Mouse (Mus musculus) forebrain, embryonic 13.5 days (tissue): ENCODE data around the gene Gjc3. TPM values are rescaled to one million over a fixed set of nuclear protein-coding genes. Genes with fewer than 3 reads are reported as not detected.

Experiments
- ATAC-seq: fragments of 200-750 bp; cut with Nextera tagmentation; 2 replicates; pipeline ENCODE4 v1.8.0; 2017
- H3K27ac ChIP-seq: fragments of 300-500 bp; sonication (generic); 2 replicates; pipeline ENCODE4 v1.5.1; 2015; ENCODE audit warnings: inconsistent platforms, mild to moderate bottlenecking, moderate library complexity
- H3K27me3 ChIP-seq: fragments of 300-500 bp; sonication (generic); 2 replicates; pipeline ENCODE4 v1.6.1; 2015; ENCODE audit warnings: mild to moderate bottlenecking, inconsistent platforms
- H3K36me3 ChIP-seq: fragments of 300-500 bp; sonication (generic); 2 replicates; pipeline ENCODE4 v1.6.1; 2015; ENCODE audit warnings: mild to moderate bottlenecking, inconsistent platforms; ENCODE audit not compliant: poor library complexity, severe bottlenecking
- H3K4me1 ChIP-seq: fragments of 300-500 bp; sonication (generic); 2 replicates; pipeline ENCODE4 v1.6.1; 2015; ENCODE audit warnings: inconsistent platforms
- H3K4me2 ChIP-seq: fragments of 300-500 bp; sonication (generic); 2 replicates; pipeline ENCODE4 v1.6.1; 2015; ENCODE audit warnings: inconsistent platforms, mild to moderate bottlenecking, moderate library complexity
- H3K4me3 ChIP-seq: fragments of 300-500 bp; sonication (generic); 2 replicates; pipeline ENCODE4 v1.5.1; 2015; ENCODE audit warnings: mild to moderate bottlenecking, inconsistent platforms
- H3K9ac ChIP-seq: fragments of 300-500 bp; sonication (generic); 2 replicates; pipeline ENCODE4 v1.6.1; 2015; ENCODE audit warnings: mild to moderate bottlenecking, inconsistent platforms
- H3K9me3 ChIP-seq: fragments of 300-500 bp; sonication (generic); replicated peaks from 2 replicates; pipeline ENCODE4 v1.6.1; 2016; ENCODE audit warnings: inconsistent platforms
- WGBS: fragments of 180-500 bp; shearing (Covaris S2); methylation state at CpG from one replicate; pipeline ENCODE4 v1.1.7; 2015; 5-methylcytosine and 5-hydroxymethylcytosine counted together
- polyA plus RNA-seq: library from polyadenylated mRNA; unstranded; fragments of >200 nt; fragmentation: Nextera tagmentation; extraction: Ambion mirVana; gene quantifications from 2 replicates; pipeline ENCODE4 v1.2.1, GENCODE M21; 2015

Gene Gjc3
- 0.04 TPM in 1 of 2 replicates, not detected in the other for polyA plus RNA-seq

DNA sequence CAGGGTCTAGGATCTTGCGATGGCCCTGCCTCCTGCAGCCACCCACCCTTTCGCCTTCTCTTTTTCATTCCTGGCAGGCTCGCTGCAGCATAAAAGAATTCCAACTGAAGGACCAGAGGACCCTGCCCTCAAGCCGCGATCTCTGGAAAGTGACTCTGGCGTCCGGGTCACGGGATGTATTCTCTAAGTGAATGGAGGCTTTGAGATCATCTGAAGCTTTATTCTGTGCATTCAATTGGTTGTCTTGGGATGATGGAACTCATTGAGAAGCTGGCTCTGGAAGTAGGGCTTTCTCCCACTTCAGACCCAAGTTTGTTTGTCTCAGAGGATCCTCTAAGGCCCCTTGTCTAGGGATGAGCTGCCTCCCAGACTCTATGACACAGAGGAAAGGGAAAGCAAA, at the start of gene Gjc3:
Gene Gjc3 (minus strand): TSS at position 154 of the 400 bp plus-strand sequence.
- Histone ChIP-seq H3K27ac (no peak within 1 kb of the TSS), H3K27me3 (no peaks in the 10 kb centered on the region), H3K36me3 (no peaks in the 10 kb centered on the region), H3K9ac (no peak within 1 kb of the TSS), H3K4me3 (no peak within 1 kb of the TSS), H3K4me2 (no peak within 1 kb of the TSS), H3K9me3 (no peaks in the 10 kb centered on the region), H3K4me1 (no peaks in the 10 kb centered on the region)
- 65% methylated on average over 8 of the region's 8 CpGs for WGBS
- no peak for ATAC-seq

DNA sequence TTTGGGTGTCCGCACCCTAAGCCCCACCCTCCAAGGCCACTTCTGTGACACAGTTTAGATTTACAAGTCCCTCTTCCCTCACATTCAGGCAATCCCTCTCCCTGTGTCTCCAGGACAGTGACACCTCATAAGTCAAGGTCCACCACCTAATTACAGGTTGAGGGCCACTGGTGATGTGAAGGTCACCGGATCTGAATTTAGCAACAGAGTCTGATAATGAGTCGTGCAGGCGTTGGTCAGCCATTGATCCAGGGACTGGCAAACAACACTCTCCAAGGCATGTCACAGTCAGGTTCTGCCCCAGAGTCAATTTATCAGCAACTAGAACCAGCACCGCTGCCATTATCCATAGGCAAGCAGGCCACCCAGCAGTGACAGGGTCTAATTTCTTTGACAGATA, 49.5 kb upstream of the Gjc3 start:
- H3K4me1 ChIP-seq: no peaks in the 10 kb centered on the region
- 95% methylated on average over 5 of the region's 5 CpGs for WGBS
- H3K27me3 ChIP-seq: no peaks in the 10 kb centered on the region
- H3K4me3 ChIP-seq: no peak overlapping the region
- no peaks in the 10 kb centered on the region for H3K9me3 ChIP-seq
- H3K36me3 ChIP-seq: no peaks in the 10 kb centered on the region
- H3K27ac ChIP-seq: no peak overlapping the region
- H3K9ac ChIP-seq: no peak overlapping the region
- ATAC-seq: no peak
- no peak overlapping the region for H3K4me2 ChIP-seq

DNA sequence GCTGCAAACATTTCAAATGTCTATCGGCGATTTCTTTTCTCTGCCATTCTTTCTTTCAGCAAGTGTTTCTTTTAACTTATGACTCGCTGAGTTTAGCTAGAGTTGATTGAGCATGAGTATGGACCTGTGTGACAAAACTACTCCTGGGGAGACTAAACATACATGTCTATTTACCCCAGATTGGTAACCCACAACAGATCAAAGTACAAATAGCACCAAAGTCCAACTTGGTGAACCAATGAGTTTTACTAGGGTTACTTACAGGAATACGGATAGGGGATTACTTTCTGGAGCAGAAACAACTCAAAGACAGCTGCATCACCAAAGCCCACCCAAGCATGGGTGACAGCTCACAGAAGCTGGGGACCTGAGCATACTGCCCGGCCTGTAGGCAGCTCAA, 46.5 kb upstream of the Gjc3 start:
- no peak for ATAC-seq
- Histone ChIP-seq H3K27ac (no peak overlapping the region), H3K4me2 (no peak overlapping the region), H3K4me3 (no peak overlapping the region), H3K27me3 (no peaks in the 10 kb centered on the region), H3K9ac (no peak overlapping the region), H3K36me3 (no peaks in the 10 kb centered on the region), H3K4me1 (no peaks in the 10 kb centered on the region), H3K9me3 (0 out of 2 replicates have a peak, but pooled peaks cover 5% of the 10 kb centered on the region)
- 91% methylated on average over 5 of the region's 5 CpGs for WGBS

DNA sequence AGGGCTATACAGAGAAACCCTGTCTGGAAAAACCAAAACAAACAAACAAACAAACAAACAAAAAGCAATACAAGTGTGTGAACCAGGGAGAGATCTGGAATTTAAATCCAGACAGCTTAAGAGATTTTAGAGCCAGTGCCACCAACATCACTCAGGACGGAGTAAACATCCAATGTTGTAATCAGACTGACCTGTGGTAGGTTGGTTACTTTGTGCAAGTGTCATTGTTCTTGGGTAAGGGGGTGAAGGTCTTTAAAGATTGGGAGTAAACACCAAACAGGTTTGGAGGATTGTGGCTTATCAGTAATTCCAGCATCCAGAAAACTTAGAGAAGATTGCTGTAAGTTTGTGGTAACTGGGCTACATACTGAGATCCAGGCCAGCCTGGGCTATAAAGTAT, 23.5 kb upstream of the Gjc3 start:
- H3K27ac ChIP-seq: no peak overlapping the region
- 84% methylated on average over 1 of the region's 1 CpGs for WGBS
- ATAC-seq: no peak

DNA sequence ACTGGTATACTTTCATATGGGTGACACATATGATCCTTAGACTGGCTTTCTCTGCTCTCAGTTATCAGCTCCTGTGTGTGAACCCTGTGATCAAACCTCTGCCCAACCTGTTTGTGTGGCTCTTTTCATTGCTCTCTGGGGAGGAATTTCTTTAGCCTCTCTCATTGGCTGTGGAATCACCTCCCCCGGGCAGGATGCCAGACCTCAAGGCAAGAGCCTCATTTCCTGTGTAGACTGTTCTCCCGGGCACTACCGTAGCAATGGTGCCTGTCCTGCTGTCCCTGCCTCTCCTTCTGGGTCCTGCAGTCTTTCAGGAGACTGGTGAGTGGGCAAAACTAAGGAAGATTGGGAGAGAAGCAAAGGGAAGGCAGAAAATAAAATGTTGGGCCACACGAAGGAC, 18.4 kb upstream of the Gjc3 start, which contains the start of gene Azgp1:
Gene Azgp1 (plus strand): TSS at position 221 of the 400 bp plus-strand sequence.
- H3K9me3 ChIP-seq: no peaks in the 10 kb centered on the region
- no peak within 1 kb of the TSS for H3K4me3 ChIP-seq
- no peak within 1 kb of the TSS for H3K9ac ChIP-seq
- H3K36me3 ChIP-seq: no peaks in the 10 kb centered on the region
- 90% methylated on average over 4 of the region's 4 CpGs for WGBS
- ATAC-seq: no peak
- H3K4me1 ChIP-seq: no peaks in the 10 kb centered on the region
- H3K27me3 ChIP-seq: no peaks in the 10 kb centered on the region
- H3K27ac ChIP-seq: no peak within 1 kb of the TSS
- no peak within 1 kb of the TSS for H3K4me2 ChIP-seq

More for the DNA sequence above, 23.5 kb upstream of the Gjc3 start:
- Histone ChIP-seq H3K27me3 (no peaks in the 10 kb centered on the region), H3K4me1 (no peaks in the 10 kb centered on the region), H3K4me2 (no peak overlapping the region), H3K9ac (no peak overlapping the region), H3K4me3 (no peak overlapping the region), H3K9me3 (no peaks in the 10 kb centered on the region), H3K36me3 (no peaks in the 10 kb centered on the region)

DNA sequence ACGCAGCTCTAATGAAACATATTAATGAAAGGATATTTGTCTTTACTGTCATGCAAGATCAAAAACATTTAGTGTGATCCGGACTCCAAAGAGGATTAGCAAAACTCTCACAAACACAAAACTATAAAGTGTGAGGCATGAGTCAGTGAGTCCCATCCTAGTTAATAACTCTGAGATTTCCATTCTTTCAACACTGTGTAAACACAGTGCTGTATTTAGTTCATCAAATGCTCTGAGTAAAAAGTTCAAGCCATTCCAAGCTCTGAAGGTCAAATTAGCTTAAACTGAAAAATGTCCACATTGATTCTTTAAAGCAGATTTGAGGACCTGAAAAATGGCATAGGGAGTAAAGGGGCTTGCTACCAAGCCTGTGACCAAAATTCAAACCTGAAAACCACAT, 16.2 kb upstream of the Gjc3 start:
- 73% methylated on average over 2 of the region's 2 CpGs for WGBS
- no peak for ATAC-seq

DNA sequence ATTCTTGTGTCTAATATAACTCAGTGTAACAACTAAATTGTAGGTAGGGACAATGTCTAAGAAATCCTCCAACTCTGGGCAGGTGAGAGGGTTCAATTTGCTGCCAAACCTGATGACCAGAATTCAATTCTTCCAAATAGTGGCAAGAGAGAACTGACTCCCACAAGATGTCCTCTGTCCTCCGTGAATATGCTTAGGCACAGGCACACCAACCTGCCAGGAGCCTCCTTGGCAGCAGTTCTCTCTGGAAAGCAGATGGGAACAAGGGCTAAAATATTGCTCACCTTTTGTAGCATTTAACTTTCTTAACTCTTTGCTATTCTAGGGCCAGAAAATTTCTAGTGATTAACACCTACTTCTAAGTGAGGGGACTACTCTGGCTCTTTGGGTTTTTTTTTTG, 14.4 kb upstream of the Gjc3 start:
- no peak overlapping the region for H3K4me2 ChIP-seq
- WGBS: 34% methylated on average over 1 of the region's 1 CpGs
- H3K27ac ChIP-seq: no peak overlapping the region
- H3K9ac ChIP-seq: no peak overlapping the region
- no peaks in the 10 kb centered on the region for H3K9me3 ChIP-seq
- H3K4me1 ChIP-seq: no peaks in the 10 kb centered on the region
- ATAC-seq: no peak
- no peaks in the 10 kb centered on the region for H3K27me3 ChIP-seq
- no peak overlapping the region for H3K4me3 ChIP-seq
- no peaks in the 10 kb centered on the region for H3K36me3 ChIP-seq

More for the DNA sequence above, 16.2 kb upstream of the Gjc3 start:
- Histone ChIP-seq H3K36me3 (no peaks in the 10 kb centered on the region), H3K4me1 (no peaks in the 10 kb centered on the region), H3K4me2 (no peak overlapping the region), H3K27ac (no peak overlapping the region), H3K9me3 (no peaks in the 10 kb centered on the region), H3K27me3 (no peaks in the 10 kb centered on the region), H3K9ac (no peak overlapping the region), H3K4me3 (no peak overlapping the region)

DNA sequence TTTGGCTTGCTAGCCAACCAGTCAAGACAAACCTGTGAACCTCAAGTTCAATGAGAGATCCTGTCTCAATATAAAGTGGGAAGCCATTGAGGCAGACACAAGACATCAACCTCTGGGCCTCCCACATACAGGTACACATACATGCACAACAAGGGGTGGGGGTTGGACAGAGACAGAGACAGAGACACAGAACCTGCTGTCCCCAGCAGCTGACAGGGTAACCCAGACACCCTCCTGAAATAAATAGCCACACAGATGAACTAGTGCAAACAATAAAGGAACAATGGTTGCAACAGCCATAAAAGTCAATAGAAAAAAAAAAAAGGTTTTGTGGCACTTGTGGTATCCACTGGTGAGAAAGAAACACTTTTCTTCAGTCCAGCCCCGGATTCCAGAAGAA, 12.5 kb upstream of the Gjc3 start:
- ATAC-seq: no peak
- no peak overlapping the region for H3K4me3 ChIP-seq
- H3K9ac ChIP-seq: no peak overlapping the region
- no peaks in the 10 kb centered on the region for H3K9me3 ChIP-seq
- H3K4me1 ChIP-seq: no peaks in the 10 kb centered on the region
- H3K36me3 ChIP-seq: no peaks in the 10 kb centered on the region
- WGBS: 43% methylated on average over 1 of the region's 1 CpGs
- H3K4me2 ChIP-seq: no peak overlapping the region
- H3K27me3 ChIP-seq: no peaks in the 10 kb centered on the region
- no peak overlapping the region for H3K27ac ChIP-seq

DNA sequence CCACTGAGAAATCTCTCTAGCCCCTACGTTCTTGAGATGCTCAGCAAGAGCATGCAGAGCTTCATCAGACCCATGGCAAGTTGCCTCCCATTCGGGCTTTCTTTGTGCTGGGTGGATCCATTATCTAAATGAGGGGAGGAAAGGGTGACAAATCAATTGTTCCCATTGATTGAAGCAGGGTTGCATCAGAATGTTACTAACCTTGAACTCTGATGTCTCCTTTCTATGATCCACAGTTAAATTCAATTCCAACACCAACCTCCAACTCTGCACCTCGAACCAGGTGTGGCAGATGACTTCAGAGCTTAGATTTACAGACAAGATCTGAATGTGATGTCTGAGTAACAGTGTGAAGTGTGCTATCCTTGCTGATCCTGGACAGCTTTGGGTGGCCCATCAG, 11.8 kb upstream of the Gjc3 start:
- no peak overlapping the region for H3K4me2 ChIP-seq
- ATAC-seq: no peak
- 69% methylated on average over 3 of the region's 3 CpGs for WGBS

DNA sequence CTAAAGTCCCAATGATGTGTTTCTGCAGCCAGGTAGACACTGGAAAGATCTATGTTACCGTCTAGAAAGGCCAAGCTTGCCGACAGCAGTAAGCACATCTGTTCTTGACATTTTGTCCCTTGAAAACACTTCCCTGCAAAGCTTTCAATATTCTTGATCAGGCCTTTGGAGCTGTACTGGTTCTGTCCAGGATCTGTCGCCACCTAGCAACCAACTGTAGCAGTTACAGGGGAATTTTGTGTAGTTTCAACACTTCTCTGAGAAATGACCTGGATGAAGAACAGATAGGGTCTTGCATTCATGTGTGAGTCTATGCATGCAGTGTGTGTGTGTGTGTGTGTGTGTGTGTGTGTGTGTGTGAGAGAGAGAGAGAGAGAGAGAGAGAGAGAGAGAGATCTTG, 10.8 kb upstream of the Gjc3 start:
- no peaks in the 10 kb centered on the region for H3K4me1 ChIP-seq
- H3K9ac ChIP-seq: no peak overlapping the region
- H3K9me3 ChIP-seq: no peaks in the 10 kb centered on the region
- ATAC-seq: no peak
- no peaks in the 10 kb centered on the region for H3K36me3 ChIP-seq
- no peaks in the 10 kb centered on the region for H3K27me3 ChIP-seq
- H3K27ac ChIP-seq: no peak overlapping the region
- H3K4me2 ChIP-seq: no peak overlapping the region
- no peak overlapping the region for H3K4me3 ChIP-seq
- WGBS: 54% methylated on average over 3 of the region's 3 CpGs

More for the DNA sequence above, 11.8 kb upstream of the Gjc3 start:
- H3K4me3 ChIP-seq: no peak overlapping the region
- H3K9ac ChIP-seq: no peak overlapping the region
- no peaks in the 10 kb centered on the region for H3K4me1 ChIP-seq
- H3K36me3 ChIP-seq: no peaks in the 10 kb centered on the region
- H3K9me3 ChIP-seq: no peaks in the 10 kb centered on the region
- H3K27ac ChIP-seq: no peak overlapping the region
- H3K27me3 ChIP-seq: no peaks in the 10 kb centered on the region

DNA sequence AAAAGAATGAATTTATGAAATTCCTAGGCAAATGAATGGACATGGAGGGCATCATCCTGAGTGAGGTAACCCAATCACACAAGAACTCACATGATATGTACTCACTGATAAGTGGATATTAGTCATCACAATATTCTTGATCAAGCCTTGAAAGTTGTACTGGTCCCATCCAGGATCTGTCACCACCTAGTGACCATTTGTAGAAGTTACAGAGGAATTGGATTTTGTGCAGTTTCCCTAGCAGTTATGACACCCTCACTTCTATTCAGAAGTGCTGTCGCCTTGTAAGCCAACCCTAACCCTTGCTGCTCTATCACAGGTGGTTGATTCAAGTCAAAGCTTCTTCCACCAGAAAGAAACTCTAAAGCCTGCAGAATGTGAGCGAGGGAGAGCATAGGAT, 10.3 kb upstream of the Gjc3 start:
- ATAC-seq: no peak
- H3K9ac ChIP-seq: no peak overlapping the region
- no peaks in the 10 kb centered on the region for H3K27me3 ChIP-seq
- WGBS: 70% methylated on average over 2 of the region's 2 CpGs
- no peaks in the 10 kb centered on the region for H3K9me3 ChIP-seq
- H3K36me3 ChIP-seq: no peaks in the 10 kb centered on the region
- H3K4me2 ChIP-seq: no peak overlapping the region
- H3K4me3 ChIP-seq: no peak overlapping the region
- no peaks in the 10 kb centered on the region for H3K4me1 ChIP-seq
- H3K27ac ChIP-seq: no peak overlapping the region

DNA sequence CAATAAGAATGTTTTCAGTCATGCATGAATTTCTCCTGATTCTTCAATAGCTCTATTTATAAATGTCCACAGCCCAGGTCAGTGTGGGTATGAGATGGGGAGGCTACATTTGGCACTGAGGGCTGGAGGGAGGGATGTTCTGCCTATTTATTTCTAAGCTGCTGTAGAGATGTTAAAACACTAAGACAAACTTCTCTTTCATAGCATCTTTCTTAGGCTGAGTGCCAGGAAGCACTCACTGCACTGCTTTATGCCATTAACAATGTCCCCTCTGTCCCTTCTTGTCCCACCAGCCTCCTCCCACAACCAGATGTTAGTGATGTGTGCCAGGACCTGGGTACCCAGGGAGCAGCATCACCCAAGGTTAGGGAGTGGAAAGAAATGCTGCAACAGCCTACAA, 3.6 kb upstream of the Gjc3 start:
- no peaks in the 10 kb centered on the region for H3K4me1 ChIP-seq
- no peak for ATAC-seq

DNA sequence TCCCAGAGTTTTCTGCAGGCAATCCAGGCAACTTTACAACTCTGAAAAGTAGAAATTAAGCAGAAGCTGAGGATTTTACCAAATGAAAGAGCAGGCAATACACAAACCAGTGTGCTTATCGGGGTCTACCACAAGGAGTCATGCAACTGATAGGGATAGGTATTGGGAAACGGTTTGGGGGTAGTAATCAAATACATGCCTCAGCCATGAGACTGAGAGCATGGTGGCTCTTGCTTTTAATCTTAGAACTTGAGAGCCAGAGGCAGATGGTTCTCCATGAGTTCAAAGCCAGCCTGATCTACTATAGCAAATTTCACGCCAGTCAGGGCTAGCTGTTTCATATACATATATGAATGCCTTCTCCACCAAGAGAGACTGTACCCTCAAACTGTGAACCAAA, 6.5 kb downstream of the Gjc3 start:
- Histone ChIP-seq H3K4me2 (no peak overlapping the region), H3K27ac (no peak overlapping the region), H3K4me1 (no peaks in the 10 kb centered on the region), H3K4me3 (no peak overlapping the region), H3K27me3 (no peaks in the 10 kb centered on the region), H3K36me3 (no peaks in the 10 kb centered on the region), H3K9ac (no peak overlapping the region), H3K9me3 (no peaks in the 10 kb centered on the region)
- no peak for ATAC-seq
- WGBS: 90% methylated on average over 3 of the region's 3 CpGs

More for the DNA sequence above, 3.6 kb upstream of the Gjc3 start:
- no peak overlapping the region for H3K4me3 ChIP-seq
- no peaks in the 10 kb centered on the region for H3K27me3 ChIP-seq
- H3K9me3 ChIP-seq: no peaks in the 10 kb centered on the region
- no peak overlapping the region for H3K4me2 ChIP-seq
- no peaks in the 10 kb centered on the region for H3K36me3 ChIP-seq
- H3K27ac ChIP-seq: no peak overlapping the region
- H3K9ac ChIP-seq: no peak overlapping the region
